Mouse (Mus musculus) cerebellum, adult 2 months (tissue): ENCODE data around the gene Rab5if.

Experiments used
- CTCF ChIP-seq: fragments of 200-500 bp; IDR thresholded peaks from 2 replicates; pipeline ENCODE4 v1.5.1; 2011; ENCODE audit warnings: low read depth, mild to moderate bottlenecking, control low read depth, low read length, moderate library complexity, borderline replicate concordance; ENCODE audit not compliant: insufficient read depth
- POLR2A ChIP-seq: fragments of 200-500 bp; IDR thresholded peaks from 2 replicates; pipeline ENCODE4 v1.6.1; 2011; ENCODE audit warnings: low read length, control low read depth, borderline replicate concordance; ENCODE audit not compliant: insufficient read depth

- no peak for TF ChIP-seq CTCF
- TF ChIP-seq POLR2A, result no peak
Observed at GRCm38 (mm10) chr2:156840301-156841027, 22.5 kb upstream of the Rab5if start.
